22 mouse cellular contexts compared by ENCODE assay signal in genomic region chr17:29407405-29407804, GRCm38 (mm10). TPM values are rescaled to one million over a fixed set of nuclear protein-coding genes. Genes with fewer than 3 reads are reported as not detected.
A peak's percentile ranks its signal among the peaks of the same experiment; 100 is the strongest.
DNase-seq lines count a peak whose midpoint lies in the region; ATAC-seq lines count a peak whose summit lies in the region.
"Had no signal": no experiment of that assay in that cellular context is flagged by ENCODE, and none has a peak within 500 bp of the region (broad histone marks: within the 10 kb centered on the region; RNA-seq: fewer than 3 reads in every experiment).

No protein-coding gene starts in this region.

- 0 out of 2 replicates have a peak, but pooled peaks cover 3% of the 10 kb centered on the region for H3K4me1 ChIP-seq in kidney, embryonic 15.5 days
- no peaks in the 10 kb centered on the region for H3K4me1 ChIP-seq in kidney, embryonic 14.5 days (ENCODE audit: control insufficient read depth, insufficient read depth, low read length)
- H3K4me1 ChIP-seq in embryonic facial prominence, embryonic 10.5 days: peaks cover 10% of the 10 kb centered on the region
- peaks cover 25% of the 10 kb centered on the region for H3K4me1 ChIP-seq in liver, embryonic 15.5 days (replicated peaks)
- H3K4me1 ChIP-seq in forebrain, embryonic 15.5 days: no peaks in the 10 kb centered on the region
- H3K4me1 ChIP-seq: hindbrain, embryonic 12.5 days had no signal

- H3K4me2 ChIP-seq in kidney, embryonic 15.5 days: no peak overlapping the region
- H3K4me2 ChIP-seq in kidney, embryonic 14.5 days (replicated peaks; ENCODE audit: low read depth, low read length): no peak overlapping the region
- no peak overlapping the region for H3K4me2 ChIP-seq in liver, embryonic 15.5 days
- no peak overlapping the region for H3K4me2 ChIP-seq in forebrain, embryonic 15.5 days (replicated peaks)
- H3K4me2 ChIP-seq: hindbrain, embryonic 12.5 days had no signal

- H3K27me3 ChIP-seq in kidney, embryonic 15.5 days: no peaks in the 10 kb centered on the region
- H3K27me3 ChIP-seq in kidney, embryonic 14.5 days (ENCODE audit: control insufficient read depth, insufficient read depth, low read length): no peaks in the 10 kb centered on the region
- H3K27me3 ChIP-seq in embryonic facial prominence, embryonic 10.5 days (replicated peaks; ENCODE audit: low read depth, poor library complexity, severe bottlenecking): peaks cover 14% of the 10 kb centered on the region; the same call in 1 of the 2 replicates
- peaks cover 21% of the 10 kb centered on the region for H3K27me3 ChIP-seq in liver, embryonic 15.5 days
- H3K27me3 ChIP-seq in forebrain, embryonic 15.5 days: no peaks in the 10 kb centered on the region
- H3K27me3 ChIP-seq: CH12.LX; hindbrain, embryonic 12.5 days; Patski had no signal

- no peak overlapping the region for H3K9ac ChIP-seq in kidney, embryonic 15.5 days
- no peak overlapping the region for H3K9ac ChIP-seq in kidney, embryonic 14.5 days (ENCODE audit: low read depth, low read length)
- no peak overlapping the region; the same call in 1 of the 2 replicates for H3K9ac ChIP-seq in liver, embryonic 15.5 days
- no peak overlapping the region for H3K9ac ChIP-seq in forebrain, embryonic 15.5 days (replicated peaks)
- H3K9ac ChIP-seq: hindbrain, embryonic 12.5 days had no signal

- H3K9me3 ChIP-seq in kidney, embryonic 15.5 days (replicated peaks): no peaks in the 10 kb centered on the region
- no peaks in the 10 kb centered on the region for H3K9me3 ChIP-seq in kidney, embryonic 14.5 days (ENCODE audit: control insufficient read depth, low read length)
- no peaks in the 10 kb centered on the region for H3K9me3 ChIP-seq in embryonic facial prominence, embryonic 10.5 days
- H3K9me3 ChIP-seq in liver, embryonic 15.5 days (replicated peaks): no peaks in the 10 kb centered on the region
- H3K9me3 ChIP-seq in forebrain, embryonic 15.5 days: no peaks in the 10 kb centered on the region
- H3K9me3 ChIP-seq: heart, embryonic 10.5 days; hindbrain, embryonic 12.5 days had no signal

- DNase-seq in kidney, adult 11 months: peak; percentile 32
- DNase-seq in kidney, postnatal 36 days: peak; percentile 42 to 51
- DNase-seq in embryonic facial prominence, embryonic 10.5 days (ENCODE audit: low spot score): no peak
- DNase-seq in urinary bladder, postnatal 10 days (ENCODE audit: low spot score): no peak
- DNase-seq: adrenal gland, postnatal 14 days; cerebellum, adult 18-20 months; cerebellum, adult 9-11 months; cerebellum, postnatal 36 days; gastrocnemius, postnatal 10 days; heart, adult 18-20 months; heart, postnatal 10 days; heart, postnatal 4 days had no signal

- no peak for ATAC-seq in kidney, embryonic 15.5 days (replicated peaks; ENCODE audit: low FRiP score)
- ATAC-seq in kidney, embryonic 14.5 days (ENCODE audit: low FRiP score, low TSS enrichment): no peak
- ATAC-seq in liver, embryonic 15.5 days (ENCODE audit: insufficient read depth): 0 out of 2 replicates have a peak, but pooled peaks have one; percentile 39
- no peak for ATAC-seq in forebrain, embryonic 15.5 days (replicated peaks)
- ATAC-seq: activated CD4-positive, CD25-positive, alpha-beta regulatory T cell, adult 4 months; forebrain, embryonic 16.5 days; Patski had no signal

- H3K27ac ChIP-seq in kidney, embryonic 15.5 days: no peak overlapping the region
- no peak overlapping the region for H3K27ac ChIP-seq in kidney, embryonic 14.5 days (ENCODE audit: low read depth, low read length)
- peak overlapping the region; percentile 1; the same call in 1 of the 2 replicates for H3K27ac ChIP-seq in embryonic facial prominence, embryonic 10.5 days (replicated peaks)
- H3K27ac ChIP-seq in liver, embryonic 15.5 days (replicated peaks): no peak overlapping the region
- no peak overlapping the region for H3K27ac ChIP-seq in forebrain, embryonic 15.5 days (replicated peaks)
- H3K27ac ChIP-seq: heart, embryonic 10.5 days; hindbrain, embryonic 12.5 days had no signal

- WGBS in kidney, embryonic 15.5 days: 79% methylated on average over 5 of the region's 5 CpGs
- 74% methylated on average over 5 of the region's 5 CpGs for WGBS in kidney, embryonic 14.5 days
- 85% methylated on average over 5 of the region's 5 CpGs for WGBS in embryonic facial prominence, embryonic 10.5 days
- 53% methylated on average over 5 of the region's 5 CpGs for WGBS in liver, embryonic 15.5 days (ENCODE audit: insufficient replicate concordance)
- WGBS in forebrain, embryonic 15.5 days: 92% methylated on average over 5 of the region's 5 CpGs

- H3K36me3 ChIP-seq in kidney, embryonic 15.5 days: no peaks in the 10 kb centered on the region
- H3K36me3 ChIP-seq in kidney, embryonic 14.5 days (ENCODE audit: control insufficient read depth, insufficient read depth, low read length): no peaks in the 10 kb centered on the region
- H3K36me3 ChIP-seq in embryonic facial prominence, embryonic 10.5 days (replicated peaks): no peaks in the 10 kb centered on the region
- H3K36me3 ChIP-seq in liver, embryonic 15.5 days (replicated peaks): no peaks in the 10 kb centered on the region
- H3K36me3 ChIP-seq in forebrain, embryonic 15.5 days: no peaks in the 10 kb centered on the region
- H3K36me3 ChIP-seq: heart, embryonic 10.5 days; hindbrain, embryonic 12.5 days had no signal

- H3K4me3 ChIP-seq in kidney, embryonic 15.5 days (replicated peaks): no peak overlapping the region
- no peak overlapping the region for H3K4me3 ChIP-seq in kidney, embryonic 14.5 days (ENCODE audit: low read length)
- H3K4me3 ChIP-seq in embryonic facial prominence, embryonic 10.5 days: no peak overlapping the region
- H3K4me3 ChIP-seq in liver, embryonic 15.5 days (replicated peaks): no peak overlapping the region
- H3K4me3 ChIP-seq in forebrain, embryonic 15.5 days: no peak overlapping the region
- H3K4me3 ChIP-seq: heart, embryonic 10.5 days; hindbrain, embryonic 12.5 days had no signal

RNA-seq across cellular contexts. Expression of gene Fgd2, which starts 46.7 kb away (rescaled TPM):
- 12.0 and 13.0 TPM in 2 replicates for polyA plus RNA-seq in kidney, embryonic 15.5 days (2015; fragmentation: Nextera tagmentation; extraction: Ambion mirVana)
- 9.5 and 9.6 TPM in 2 replicates for polyA plus RNA-seq in kidney, embryonic 14.5 days (2014; fragmentation: Nextera tagmentation; extraction: Ambion mirVana)
- 10.2 and 12.3 TPM in 2 replicates for polyA plus RNA-seq in embryonic facial prominence, embryonic 10.5 days (2016; fragmentation: Nextera tagmentation; extraction: Ambion mirVana)
- 6.5 and 8.4 TPM in 2 replicates for polyA plus RNA-seq in liver, embryonic 15.5 days (2015; fragmentation: Nextera tagmentation; extraction: Ambion mirVana)
- 5.5 and 6.0 TPM in 2 replicates for polyA plus RNA-seq in forebrain, embryonic 15.5 days (2015; fragmentation: Nextera tagmentation; extraction: Ambion mirVana)

RNA-seq across cellular contexts. Expression of gene Mtch1, which starts 59.7 kb away (rescaled TPM):
- polyA plus RNA-seq in kidney, embryonic 15.5 days (2015; fragmentation: Nextera tagmentation; extraction: Ambion mirVana): 289 and 308 TPM in 2 replicates
- 297 and 364 TPM in 2 replicates for polyA plus RNA-seq in kidney, embryonic 14.5 days (2014; fragmentation: Nextera tagmentation; extraction: Ambion mirVana)
- 278 and 280 TPM in 2 replicates for polyA plus RNA-seq in embryonic facial prominence, embryonic 10.5 days (2016; fragmentation: Nextera tagmentation; extraction: Ambion mirVana)
- polyA plus RNA-seq in liver, embryonic 15.5 days (2015; fragmentation: Nextera tagmentation; extraction: Ambion mirVana): 59.4 and 74.4 TPM in 2 replicates
- polyA plus RNA-seq in forebrain, embryonic 15.5 days (2015; fragmentation: Nextera tagmentation; extraction: Ambion mirVana): 432 and 464 TPM in 2 replicates

Comparison
In these comparisons a context has a peak if more than half of its experiments do, and no peak if none do; other contexts are left out.
1. DNase-seq: peak in kidney, adult 11 months (single experiment) and kidney, postnatal 36 days (2 of 2); none in embryonic facial prominence, embryonic 10.5 days (single experiment) and urinary bladder, postnatal 10 days (single experiment).